Comparison of ENCODE assay signal across 15 mouse cellular contexts in the genomic region with DNA sequence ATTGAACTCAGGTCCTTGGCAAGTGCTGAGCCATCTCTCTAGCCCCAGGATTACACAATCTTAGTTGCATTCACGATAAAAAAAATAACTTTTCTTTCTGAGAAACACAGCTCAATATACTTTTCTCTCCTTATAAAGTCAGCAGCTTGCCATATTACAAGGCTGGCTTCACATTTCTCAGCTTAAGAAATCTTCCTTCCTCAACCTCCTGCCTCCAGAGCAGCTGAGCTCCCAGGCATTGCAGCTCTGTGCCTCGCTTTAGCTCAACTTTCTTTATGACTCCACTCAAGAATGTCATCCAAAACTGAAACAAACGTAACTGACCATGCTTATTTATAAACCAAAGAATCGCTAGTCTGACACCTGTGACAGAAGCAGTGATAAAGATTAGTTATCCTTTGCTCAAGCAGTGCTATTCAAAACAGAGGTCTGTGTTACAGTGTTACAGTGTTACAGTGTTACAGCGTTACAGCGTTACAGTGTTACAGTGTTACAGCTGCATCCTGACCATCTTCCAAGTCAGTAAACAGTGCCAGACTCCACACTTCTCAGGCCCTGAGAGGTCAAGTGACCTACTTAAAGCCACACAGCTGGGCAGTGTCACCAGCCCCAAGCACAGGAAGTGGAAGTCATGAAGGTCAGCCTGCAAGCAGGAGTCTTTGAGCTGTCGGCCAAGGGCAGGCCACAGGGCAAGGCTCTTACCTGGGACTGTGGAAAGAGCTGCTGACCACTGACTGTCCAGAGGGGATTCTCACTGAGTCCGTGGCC.
"Had no signal": no experiment of that assay in that cellular context is flagged by ENCODE, and none has a peak within 500 bp of the region (broad histone marks: within the 10 kb centered on the region; RNA-seq: fewer than 3 reads in every experiment).

No protein-coding gene starts in this region.

- H3K27ac ChIP-seq: limb, embryonic 10.5 days; liver, embryonic 15.5 days; macrophage; midbrain, embryonic 15.5 days; neural tube, embryonic 13.5 days had no signal

- H3K4me1 ChIP-seq: liver, embryonic 15.5 days; megakaryocyte, embryonic 14.5 days had no signal

- H3K9me3 ChIP-seq: limb, embryonic 10.5 days; liver, embryonic 15.5 days; midbrain, embryonic 15.5 days; neural tube, embryonic 13.5 days had no signal

- DNase-seq: kidney, adult 18-20 months; kidney, postnatal 14 days; retina, postnatal 1 day; right cerebral cortex, postnatal 4 days; spleen, adult 18-20 months; thymus, adult 18-20 months; thymus, postnatal 14 days had no signal

- H3K4me2 ChIP-seq: liver, embryonic 11.5 days; liver, embryonic 15.5 days; midbrain, embryonic 11.5 days; midbrain, embryonic 15.5 days; neural tube, embryonic 13.5 days had no signal

- H3K27me3 ChIP-seq: liver, embryonic 15.5 days; megakaryocyte, embryonic 14.5 days; midbrain, embryonic 15.5 days had no signal

- ATAC-seq: midbrain, embryonic 15.5 days had no signal

- H3K36me3 ChIP-seq: limb, embryonic 10.5 days; liver, embryonic 15.5 days; midbrain, embryonic 15.5 days; neural tube, embryonic 13.5 days had no signal

- H3K9ac ChIP-seq: liver, embryonic 15.5 days; midbrain, embryonic 15.5 days; neural tube, embryonic 13.5 days had no signal

- H3K4me3 ChIP-seq: limb, embryonic 10.5 days; liver, embryonic 15.5 days; megakaryocyte, embryonic 14.5 days; midbrain, embryonic 15.5 days; neural tube, embryonic 13.5 days had no signal
